Mouse (Mus musculus) heart, postnatal 10 days (tissue): ENCODE measurements at regions not wholly inside any gene's neighbourhood (a gene's known extent, or its start where the extent isn't known, plus 50 kb on each side); places are given as distances from the start of the nearest gene placed in this dataset.

Experiments
- DNase-seq, 2 experiments: peaks; one replicate each; pipeline ENCODE4 v3.0.0; 2021
- intact Hi-C: fragments of 180-260 bp; cut with DNase I; formaldehyde crosslinking; loops from one replicate; pipeline ENCODE4 v1.15.1; 2025

- intact Hi-C loops, result no loop called here
- no peak for DNase-seq
Measured at GRCm38 (mm10) chr13:72800546-72800945, 171.9 kb downstream of the Irx2 start.

GRCm38 (mm10) chr13:72803374-72803773, 174.8 kb downstream of the Irx2 start:
- DNase-seq, result no peak

GRCm38 (mm10) chr13:72809226-72809625, 180.6 kb downstream of the Irx2 start:
- intact Hi-C loops, result no loop called here
- DNase-seq, result no peak

More at GRCm38 (mm10) chr13:72803374-72803773, 174.8 kb downstream of the Irx2 start:
- intact Hi-C loops, result no loop called here

GRCm38 (mm10) chr13:72810626-72811025, 182.0 kb downstream of the Irx2 start:
- intact Hi-C loops, result no loop called here
- no peak for DNase-seq

- DNase-seq, result no peak
- intact Hi-C loops, result no loop called here
Measured at GRCm38 (mm10) chr13:72814616-72815015, 186.0 kb downstream of the Irx2 start.

GRCm38 (mm10) chr13:72815236-72815932, 186.8 kb downstream of the Irx2 start:
- DNase-seq, result no peak
- intact Hi-C loops, result no loop called here

- DNase-seq, result no peak
- intact Hi-C loops, result no loop called here
Measured at GRCm38 (mm10) chr13:72815933-72816553, 187.4 kb downstream of the Irx2 start.

- intact Hi-C loops, result no loop called here
- no peak for DNase-seq
Measured at GRCm38 (mm10) chr13:72816856-72817255, 188.2 kb downstream of the Irx2 start.

GRCm38 (mm10) chr13:72817521-72817920, 188.9 kb downstream of the Irx2 start:
- no peak for DNase-seq
- intact Hi-C loops, result no loop called here

- no peak for DNase-seq
- intact Hi-C loops, result no loop called here
Measured at GRCm38 (mm10) chr13:72817930-72818329, 189.3 kb downstream of the Irx2 start.

- no peak for DNase-seq
- intact Hi-C loops, result no loop called here
Measured at GRCm38 (mm10) chr13:72826613-72827012, 198.0 kb downstream of the Irx2 start.

GRCm38 (mm10) chr13:72829331-72829730, 200.7 kb downstream of the Irx2 start:
- no peak for DNase-seq
- intact Hi-C loops, result no loop called here

- intact Hi-C loops, result no loop called here
- no peak for DNase-seq
Measured at GRCm38 (mm10) chr13:72833326-72833725, 204.7 kb downstream of the Irx2 start.

GRCm38 (mm10) chr13:72837016-72837415, 208.4 kb downstream of the Irx2 start:
- DNase-seq, result no peak
- intact Hi-C loops, result no loop called here

GRCm38 (mm10) chr13:72848097-72848496, 219.5 kb downstream of the Irx2 start:
- no peak for DNase-seq
- intact Hi-C loops, result no loop called here

GRCm38 (mm10) chr13:72849841-72850240, 221.2 kb downstream of the Irx2 start:
- DNase-seq, result no peak
- intact Hi-C loops, result no loop called here

- intact Hi-C loops, result no loop called here
- DNase-seq, result no peak
Measured at GRCm38 (mm10) chr13:72852896-72853295, 224.3 kb downstream of the Irx2 start.

- intact Hi-C loops, result no loop called here
- no peak for DNase-seq
Measured at GRCm38 (mm10) chr13:72875921-72876320, 247.3 kb downstream of the Irx2 start.

- no peak for DNase-seq
- intact Hi-C loops, result no loop called here
Measured at GRCm38 (mm10) chr13:72894982-72895381, 266.4 kb downstream of the Irx2 start.

GRCm38 (mm10) chr13:72902576-72902975, 274.0 kb downstream of the Irx2 start:
- intact Hi-C loops, result no loop called here
- DNase-seq, result peak in 1 of 2 experiments; percentile 18

- DNase-seq, result no peak
- intact Hi-C loops, result no loop called here
Measured at GRCm38 (mm10) chr13:72918895-72919294, 290.3 kb downstream of the Irx2 start.

GRCm38 (mm10) chr13:72920368-72920767, 291.7 kb downstream of the Irx2 start:
- intact Hi-C loops, result no loop called here
- no peak for DNase-seq
